Mouse (Mus musculus) stomach, postnatal 0 days (tissue): ENCODE results near the gene Zbtb22.

ENCODE experiments used
- CTCF ChIP-seq: IDR thresholded peaks from 2 replicates; pipeline ENCODE4 v1.5.1; 2016; ENCODE audit warnings: antibody characterized with exemption, low read depth, mild to moderate bottlenecking, moderate library complexity
- EP300 ChIP-seq: optimal IDR thresholded peaks from 2 replicates; pipeline ENCODE3; 2016; ENCODE audit warnings: antibody characterized with exemption

DNA sequence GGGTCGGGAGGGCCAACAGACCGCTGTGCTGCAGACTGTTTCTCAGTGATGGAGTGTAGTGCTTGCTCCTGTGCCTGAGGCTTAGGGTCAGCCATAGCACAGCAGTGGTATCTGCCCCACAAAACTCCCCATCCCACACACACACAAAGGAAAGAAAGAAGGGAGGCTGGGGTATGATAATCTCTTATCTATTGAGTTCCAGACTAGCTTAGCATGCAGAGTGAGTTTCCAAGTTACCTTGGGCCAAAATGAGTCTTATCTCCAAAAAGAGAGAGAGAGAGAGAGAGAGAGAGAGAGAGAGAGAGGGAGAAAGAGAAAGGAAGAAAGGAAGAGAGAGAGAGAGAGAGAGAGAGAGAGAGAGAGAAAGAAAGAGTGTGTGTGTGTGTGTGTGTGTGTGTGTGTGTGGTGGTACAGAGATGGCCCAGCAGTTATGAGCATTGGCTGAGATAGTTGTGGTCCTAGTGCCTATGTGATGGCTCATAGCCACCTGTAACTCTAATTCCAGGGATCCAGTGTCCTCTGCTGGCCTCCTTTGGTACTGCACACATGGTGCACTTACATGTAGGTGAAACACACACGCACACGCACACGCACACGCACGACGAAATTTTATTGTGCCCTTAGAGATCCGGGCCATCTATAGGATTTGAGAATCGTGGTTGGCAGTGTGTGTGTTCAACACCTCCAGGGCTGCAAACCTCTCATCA lies 9.0 kb downstream of the Zbtb22 start:
- TF ChIP-seq CTCF, result peak; percentile 69
- no peak for TF ChIP-seq EP300
